Mouse (Mus musculus) Patski (cell line): Measurements from ENCODE around the gene Shroom1. TPM values are rescaled to one million over a fixed set of nuclear protein-coding genes. Genes with fewer than 3 reads are reported as not detected.

ENCODE experiments used
- ATAC-seq: fragments of 100-300 bp; one replicate; pipeline ENCODE4 v1.8.0; 2021
- CTCF ChIA-PET: fragments of 350-600 bp; sonication (Branson Sonifier 250); formaldehyde crosslinking; loops from one replicate; lab custom pipeline; 2022; ENCODE audit warnings: inconsistent platforms; lab: Charles Lee
- POLR2A ChIA-PET: fragments of 350-600 bp; sonication (Branson Sonifier 250); formaldehyde crosslinking; loops from one replicate; lab custom pipeline; 2022; ENCODE audit warnings: antibody characterized with exemption, inconsistent platforms; lab: Charles Lee
- DNase-seq: peaks from one replicate; pipeline ENCODE4 v3.0.0-alpha.2; 2011; ENCODE audit warnings: low read depth, low spot score
- H3K27me3 ChIP-seq: fragments of 371-371 bp; one replicate; pipeline ENCODE4 v1.5.1; 2021
- CTCF ChIP-seq: fragments of 100-300 bp; IDR thresholded peaks from one replicate; pipeline ENCODE4 v1.5.1; 2021
- in situ Hi-C: fragments of 300-500 bp; cut with MboI; formaldehyde crosslinking; loops from 3 replicates; pipeline ENCODE4 v1.11.1; 2018; ENCODE audit warnings: low pct_unique_long_range_greater_than_20kb, mixed read lengths
- polyA plus RNA-seq: library from polyadenylated mRNA; unstranded; gene quantifications from one replicate; pipeline ENCODE4 v1.2.3, GENCODE M21; 2021

The Shroom1 gene
- polyA plus RNA-seq, 1 experiment from 2014 or later, result not detected

GRCm38 (mm10) chr11:53475620-53476019 is 18.6 kb downstream of the Shroom1 start:
- ChIA-PET CTCF (no interaction called here), POLR2A (no interaction called here)
- no peak for TF ChIP-seq CTCF
- DNase-seq (no peak), ATAC-seq (no peak)
- peaks cover 61% of the 10 kb centered on the region for H3K27me3 ChIP-seq
- in situ Hi-C loops, result no loop called here

DNA sequence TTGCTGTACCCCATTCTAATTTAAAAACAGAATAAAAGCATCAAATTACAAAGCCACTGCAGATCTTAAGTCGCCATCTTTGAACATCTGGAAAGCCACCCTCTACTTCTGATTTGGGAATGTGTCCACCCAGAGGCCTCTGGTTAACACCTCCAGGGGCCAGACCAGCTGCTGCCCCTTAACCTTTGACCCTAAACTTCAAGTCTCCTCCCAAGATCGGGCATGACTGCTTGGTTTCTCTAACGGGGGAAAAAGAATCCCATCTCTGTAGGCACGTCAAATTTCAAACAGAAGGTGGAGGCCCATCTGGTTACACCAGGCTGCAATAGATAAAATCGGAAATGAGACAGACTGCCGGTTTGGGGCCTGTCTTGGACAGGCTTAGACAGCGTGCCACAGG is 20.8 kb downstream of the Shroom1 start:
- DNase-seq, result no peak
- CTCF ChIA-PET, result interaction anchor here (0.6 kb wide), 1 partner anchor 15 kb away, joined by 3 read pairs; no protein-coding TSS in a partner anchor

GRCm38 (mm10) chr11:53478383-53479170 is 21.6 kb downstream of the Shroom1 start:
- DNase-seq (no peak), ATAC-seq (no peak)
- H3K27me3 ChIP-seq, result peaks cover 52% of the 10 kb centered on the region
- no peak for TF ChIP-seq CTCF
- ChIA-PET POLR2A (no interaction called here), CTCF (interaction anchor here (0.6 kb wide), 1 partner anchor 14 kb away, joined by 3 read pairs; no protein-coding TSS in a partner anchor)
- in situ Hi-C loops, result no loop called here

More for the DNA sequence above, 20.8 kb downstream of the Shroom1 start:
- in situ Hi-C loops, result no loop called here
- TF ChIP-seq CTCF, result no peak
- no peak for ATAC-seq
- POLR2A ChIA-PET, result no interaction called here
- peaks cover 57% of the 10 kb centered on the region for H3K27me3 ChIP-seq

- no peak for DNase-seq
- no peak for ATAC-seq
- peaks cover 50% of the 10 kb centered on the region for H3K27me3 ChIP-seq
- POLR2A ChIA-PET, result no interaction called here
- no peak for TF ChIP-seq CTCF
- in situ Hi-C loops, result no loop called here
- CTCF ChIA-PET, result no interaction called here
These were observed 22.3 kb downstream of the Shroom1 start for GRCm38 (mm10) chr11:53479171-53479782.

DNA sequence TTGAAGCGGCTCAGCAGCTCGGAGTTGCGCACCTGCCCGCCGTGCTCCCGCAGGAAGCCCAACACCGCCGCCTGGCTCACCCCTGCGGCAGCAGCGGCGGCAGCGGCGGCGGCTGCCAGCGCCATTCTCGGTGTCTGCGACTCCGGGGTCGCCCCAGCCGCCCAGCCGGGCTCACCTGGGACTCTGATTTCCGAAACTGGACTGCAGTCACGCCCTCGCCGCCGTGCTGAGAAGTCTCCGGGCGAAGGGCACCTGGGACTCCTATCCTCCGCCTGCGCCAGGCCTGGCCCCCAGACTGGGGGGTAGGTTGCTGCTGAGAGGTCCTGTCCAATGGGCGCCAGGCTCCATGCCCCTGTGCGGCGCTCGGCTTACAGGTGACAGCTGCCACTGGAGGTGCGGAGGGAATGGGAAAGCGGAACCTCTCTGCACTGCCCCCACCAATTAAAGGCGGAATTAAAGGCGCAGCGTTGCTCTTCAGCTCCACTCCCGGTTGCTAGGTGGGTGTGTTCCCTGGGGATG is 22.8 kb downstream of the Shroom1 start, which contains the start of the genes Gm9945 and Sowaha:
Gm9945 (plus strand) TSS at position 384 of the 519 bp plus-strand sequence.
Sowaha (minus strand) TSS at position 492 of the 519 bp plus-strand sequence.
- POLR2A ChIA-PET, result no interaction called here

GRCm38 (mm10) chr11:53481088-53481730 is 24.2 kb downstream of the Shroom1 start:
- no peak for DNase-seq
- no peak for ATAC-seq
- ChIA-PET POLR2A (no interaction called here), CTCF (no interaction called here)
- peaks cover 41% of the 10 kb centered on the region for H3K27me3 ChIP-seq
- no peak for TF ChIP-seq CTCF
- in situ Hi-C loops, result no loop called here

More for the DNA sequence above, 22.8 kb downstream of the Shroom1 start, which contains the start of the genes Gm9945 and Sowaha:
- peaks cover 50% of the 10 kb centered on the region for H3K27me3 ChIP-seq
- CTCF ChIA-PET, result no interaction called here
- TF ChIP-seq CTCF, result no peak
- in situ Hi-C loops, result no loop called here
- no peak for ATAC-seq
- DNase-seq, result no peak

DNA sequence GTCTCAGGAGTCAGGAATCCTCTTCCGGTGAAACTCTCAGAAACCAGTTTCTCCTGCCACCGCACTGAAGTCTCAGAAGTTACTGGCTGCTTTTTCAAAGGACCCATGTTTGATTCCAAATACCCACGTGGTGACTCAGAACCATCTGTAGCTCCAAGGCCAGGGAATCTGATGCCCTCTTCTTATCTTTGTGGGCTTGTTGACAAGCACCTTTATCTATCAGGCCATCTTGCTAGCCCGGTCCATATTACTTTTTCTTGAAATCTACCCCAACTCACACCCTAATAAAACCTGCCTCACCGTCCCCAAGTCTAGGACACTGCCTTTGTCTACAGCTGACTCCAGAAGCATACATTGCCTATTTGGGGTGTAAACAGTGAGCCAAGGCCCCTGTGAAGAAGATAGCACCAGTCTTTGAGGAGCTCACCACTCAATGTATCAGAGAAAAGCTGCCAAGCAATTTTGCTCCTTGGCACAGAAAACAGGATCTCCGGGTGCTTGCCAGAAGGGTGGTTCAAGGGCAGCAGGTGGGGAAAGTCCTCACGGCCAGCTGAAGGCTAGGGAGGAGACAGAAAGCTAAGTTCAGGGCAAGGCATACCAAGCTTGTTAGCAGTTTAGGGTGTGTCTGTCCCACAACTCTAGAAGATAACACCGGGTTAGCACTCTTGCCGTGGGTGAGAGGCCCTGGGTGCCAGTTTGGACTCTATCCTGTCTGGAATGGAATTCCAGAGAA is 26.3 kb downstream of the Shroom1 start:
- in situ Hi-C loops, result no loop called here
- DNase-seq, result no peak
- no peak for ATAC-seq
- ChIA-PET CTCF (interaction anchor here (0.9 kb wide), 1 partner anchor 144 kb away, joined by 3 read pairs; no protein-coding TSS in a partner anchor), POLR2A (interaction anchor here (0.6 kb wide), 1 partner anchor 132 kb away, joined by 3 read pairs; no protein-coding TSS in a partner anchor)
- no peak for TF ChIP-seq CTCF
- H3K27me3 ChIP-seq, result peaks cover 20% of the 10 kb centered on the region

- peaks cover 4% of the 10 kb centered on the region for H3K27me3 ChIP-seq
- no peak for ATAC-seq
- ChIA-PET POLR2A (interaction anchor here (0.7 kb wide), 1 partner anchor 12 kb away, joined by 3 read pairs; no protein-coding TSS in a partner anchor), CTCF (interaction anchor here (3.4 kb wide), 1 partner anchor 10 kb away, joined by 11 read pairs; no protein-coding TSS in a partner anchor)
- peak; percentile 77 for TF ChIP-seq CTCF
- in situ Hi-C loops, result no loop called here
- DNase-seq, result no peak
These were observed 28.7 kb downstream of the Shroom1 start for GRCm38 (mm10) chr11:53485719-53486118.

DNA sequence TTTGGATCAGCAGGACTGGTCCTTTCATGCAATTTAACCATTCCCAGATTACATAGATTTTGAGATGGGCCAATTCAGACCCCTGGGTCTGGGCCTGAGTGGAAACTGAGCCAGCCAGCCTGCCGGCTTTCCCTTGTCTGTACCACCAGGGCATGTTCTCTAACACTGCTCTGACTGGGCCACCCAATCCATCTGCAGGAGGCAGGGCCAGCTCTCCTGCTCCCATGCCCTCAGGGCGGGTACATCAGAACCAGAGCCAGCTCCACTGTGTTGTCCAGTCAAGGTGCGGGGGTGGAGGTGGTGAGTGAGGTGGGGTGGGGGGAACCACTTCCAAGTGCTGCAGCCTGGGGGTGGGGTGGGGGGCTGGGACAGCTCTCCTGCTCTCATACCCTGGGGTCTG is 29.3 kb downstream of the Shroom1 start:
- ChIA-PET POLR2A (no interaction called here), CTCF (interaction anchor here (3.4 kb wide), 1 partner anchor 9 kb away, joined by 11 read pairs; no protein-coding TSS in a partner anchor)
- no peak for ATAC-seq
- no peak for TF ChIP-seq CTCF
- H3K27me3 ChIP-seq, result peaks cover 4% of the 10 kb centered on the region
- no peak for DNase-seq
- in situ Hi-C loops, result no loop called here
